Mouse (Mus musculus) spleen, postnatal 36 days (tissue): ENCODE results near the gene Pcsk4.

Source experiments
- DNase-seq, 2 experiments: peaks; one replicate each; pipeline ENCODE4 v3.0.0; 2022; ENCODE audit warnings: low spot score in 2 of 2, mixed read lengths in 1 of 2

The Pcsk4 gene

DNA sequence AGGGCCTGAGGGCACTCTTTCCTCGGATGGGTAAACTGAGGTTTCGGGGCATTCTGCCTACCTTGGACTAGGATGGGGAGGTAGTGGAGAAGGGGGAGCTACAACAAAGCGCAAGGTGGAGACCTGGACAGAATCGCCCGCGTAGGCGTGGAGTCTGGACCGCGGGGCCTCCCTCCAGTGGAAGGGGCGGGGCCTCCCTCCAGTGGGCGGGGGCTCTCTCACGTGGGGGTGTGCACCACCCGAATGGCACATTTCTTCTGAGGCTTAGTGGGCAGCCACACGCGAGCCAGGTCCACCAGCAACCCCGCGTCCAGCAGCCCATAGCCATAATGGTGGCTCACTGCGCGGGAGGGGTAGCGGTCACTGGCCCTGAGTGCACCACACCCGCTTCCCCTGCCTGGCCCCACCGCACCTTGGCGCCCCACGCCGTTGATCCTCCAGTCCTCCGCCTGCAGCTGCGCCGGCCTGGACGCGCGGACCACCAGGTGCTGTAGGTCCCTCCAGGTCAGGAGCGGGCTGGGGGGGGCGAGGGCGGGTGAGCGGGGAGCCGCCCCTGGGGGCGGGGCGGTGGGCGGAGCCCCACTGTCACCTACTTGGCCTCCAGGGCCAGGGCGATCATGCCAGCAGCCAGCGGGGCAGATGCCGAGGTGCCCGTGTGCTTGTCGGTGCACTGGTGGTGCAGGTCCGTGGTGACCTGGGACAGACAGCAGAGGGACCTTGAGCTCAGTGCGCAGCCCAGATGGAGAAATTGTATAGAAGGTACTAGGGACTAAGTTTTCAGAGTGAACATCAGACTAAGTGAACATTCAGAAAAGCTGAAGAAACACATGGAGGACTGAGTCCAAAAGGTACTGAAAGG, 5.8 kb downstream of the Pcsk4 start:
- peak; percentile 69 to 74 for DNase-seq

DNA sequence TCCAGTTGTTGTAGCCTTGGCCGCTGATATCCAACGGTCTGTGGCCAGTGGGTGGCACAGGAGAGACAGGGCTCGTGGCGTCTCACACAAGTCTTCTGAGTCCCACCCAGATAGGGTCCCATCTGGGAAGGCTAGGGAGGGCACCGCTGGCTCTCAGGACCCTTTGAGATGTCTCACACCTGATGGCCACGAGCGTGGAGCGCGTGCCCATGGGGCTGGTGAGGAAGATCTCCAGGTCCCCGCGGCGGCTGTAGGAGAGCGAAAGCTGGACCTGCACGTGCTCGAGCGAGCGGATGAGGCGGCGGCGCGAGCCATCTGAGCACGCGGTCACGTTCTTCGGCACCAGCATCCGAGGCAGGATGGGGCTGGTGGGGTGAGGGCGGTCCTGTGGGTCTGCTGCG, 6.5 kb downstream of the Pcsk4 start:
- peak in 1 of 2 experiments; percentile 40 for DNase-seq

DNA sequence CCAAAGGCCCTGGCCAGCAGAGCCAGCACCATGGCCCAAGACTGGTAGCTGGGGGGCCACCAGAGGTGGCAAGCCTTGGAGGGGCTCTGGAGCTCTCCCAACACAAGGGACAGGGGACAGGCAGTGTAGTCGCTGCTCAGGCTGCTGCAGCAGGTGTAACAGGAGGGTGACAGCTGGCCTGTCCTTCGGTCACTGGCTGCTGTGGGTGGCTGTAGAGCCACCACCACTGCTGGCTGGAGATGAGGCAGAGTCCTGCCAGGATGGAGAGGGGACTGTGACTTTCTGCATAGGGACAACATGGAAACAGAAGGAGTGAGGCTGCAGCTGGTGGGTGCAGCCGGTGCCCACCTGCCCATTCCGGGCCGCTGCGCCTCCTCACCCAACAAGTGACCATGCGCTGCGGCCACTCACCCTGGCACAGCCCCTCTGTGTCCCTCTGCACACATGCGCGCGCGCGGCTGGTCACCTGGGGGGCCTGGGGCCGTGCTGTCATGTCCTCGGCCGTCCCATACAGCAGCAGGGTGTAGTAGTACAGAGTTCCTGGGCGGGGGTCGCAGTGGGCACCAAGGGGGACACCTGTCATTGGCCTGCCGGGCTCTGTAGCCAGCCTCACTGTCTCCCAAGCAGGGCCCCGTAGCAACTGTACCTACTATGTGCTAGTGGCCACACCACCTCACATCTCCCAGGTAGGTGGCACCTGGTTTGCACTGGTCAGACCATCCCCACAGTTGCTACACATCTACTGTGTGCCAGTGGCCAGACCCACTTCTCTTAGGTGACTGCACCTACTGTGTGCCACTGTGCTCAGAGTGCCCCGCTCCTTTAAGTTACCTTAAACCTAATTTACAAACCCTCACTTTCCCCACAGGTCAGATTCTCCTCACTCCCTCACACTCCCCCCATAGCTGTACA, 7.4 kb downstream of the Pcsk4 start:
- DNase-seq: no peak

DNA sequence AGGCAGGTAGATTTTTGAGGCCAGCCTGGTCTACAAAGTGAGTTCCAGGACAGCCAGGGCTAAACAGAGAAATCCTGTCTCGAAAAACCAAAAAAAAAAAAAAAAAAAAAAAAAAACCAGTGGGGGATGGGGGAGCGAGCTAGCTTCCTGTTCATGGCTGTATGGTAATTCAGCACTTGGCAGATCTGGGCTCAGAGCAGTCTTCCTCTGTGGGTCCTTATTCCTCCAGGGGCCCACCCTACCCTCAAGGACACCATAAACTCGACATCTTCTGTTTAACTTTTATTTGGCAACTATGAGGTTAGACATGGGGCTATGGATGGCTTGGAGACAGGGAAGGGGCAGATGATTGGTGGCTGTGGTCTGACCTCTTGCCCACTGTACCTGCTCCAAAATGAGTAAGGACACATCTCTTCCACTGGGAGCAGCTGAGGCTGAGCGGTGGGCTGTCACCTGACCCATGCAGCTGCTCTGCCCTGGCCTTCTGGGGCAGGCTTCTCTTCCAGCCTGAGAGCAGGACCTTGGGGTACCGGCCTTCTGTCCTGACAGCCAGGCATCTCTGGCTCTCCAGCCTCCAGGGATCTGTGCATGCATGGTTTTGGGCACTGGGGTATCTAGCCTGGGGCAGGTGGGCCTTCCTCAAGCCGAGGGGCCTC, 8.2 kb downstream of the Pcsk4 start:
- DNase-seq: no peak

DNA sequence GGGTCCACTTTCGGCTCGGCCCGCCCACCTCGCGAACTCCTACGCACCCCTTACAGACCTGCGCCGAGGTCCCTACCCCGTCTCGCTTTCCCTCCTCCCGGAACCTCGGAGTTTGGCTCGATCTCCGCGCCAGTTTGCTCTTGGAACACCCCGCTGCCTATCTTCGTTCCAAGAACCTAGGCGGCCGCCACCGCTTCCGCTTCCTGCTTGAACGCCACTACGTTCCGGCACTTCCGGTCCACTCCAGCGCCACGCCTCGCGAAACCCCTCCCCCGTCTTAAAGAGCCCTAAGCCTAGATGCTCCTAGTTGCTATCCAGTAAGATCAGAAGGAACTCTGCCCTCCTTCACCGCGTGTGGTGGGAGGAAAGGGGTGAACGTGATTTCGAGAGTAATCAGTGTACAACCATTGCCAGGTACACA, 8.9 kb downstream of the Pcsk4 start, which contains the start of gene 2310011J03Rik:
2310011J03Rik (minus strand) TSS at position 198 of the 421 bp plus-strand sequence.
- DNase-seq: peak; percentile 90 to 93

DNA sequence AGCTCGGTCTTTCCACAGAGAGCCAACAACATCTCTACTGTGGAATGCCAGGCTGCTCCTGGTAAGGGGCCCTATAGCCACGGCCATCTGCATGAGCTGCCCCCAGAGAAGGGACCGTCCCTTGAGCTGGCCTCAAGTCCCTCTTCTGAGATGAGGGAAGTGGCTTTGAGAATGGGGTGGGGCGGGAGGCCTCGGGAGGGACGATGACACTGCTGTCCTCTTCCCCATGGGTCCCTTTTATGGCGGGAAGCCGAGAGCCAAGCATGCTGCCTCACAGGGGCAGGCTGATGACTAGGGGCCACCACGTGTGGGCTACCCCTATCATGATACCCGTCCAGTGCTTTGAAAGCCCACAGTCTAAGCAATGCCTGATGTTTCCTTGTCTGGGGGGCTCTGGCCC, 12.3 kb downstream of the Pcsk4 start:
- DNase-seq: no peak

DNA sequence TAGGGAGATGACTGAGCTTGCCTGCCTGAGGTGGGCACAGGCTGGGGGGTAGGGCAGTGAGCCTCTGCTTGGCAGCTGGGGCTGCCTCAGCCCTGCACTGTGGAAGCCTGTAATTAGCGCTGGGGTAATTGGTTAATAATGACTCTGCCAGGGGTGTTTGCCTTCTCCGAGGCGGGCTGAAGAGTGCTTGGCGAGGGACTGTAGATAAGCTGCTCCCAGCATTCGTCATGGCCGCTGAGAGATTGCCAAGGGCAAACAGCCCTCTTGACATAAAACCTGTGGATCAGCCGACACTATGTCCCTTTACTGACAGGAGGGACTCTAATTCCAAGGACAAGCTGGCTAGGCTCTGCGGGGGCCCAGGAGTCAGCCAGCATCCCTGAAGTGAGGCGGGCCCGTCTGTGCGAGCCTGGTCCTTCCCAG, 12.9 kb downstream of the Pcsk4 start:
- DNase-seq: no peak

DNA sequence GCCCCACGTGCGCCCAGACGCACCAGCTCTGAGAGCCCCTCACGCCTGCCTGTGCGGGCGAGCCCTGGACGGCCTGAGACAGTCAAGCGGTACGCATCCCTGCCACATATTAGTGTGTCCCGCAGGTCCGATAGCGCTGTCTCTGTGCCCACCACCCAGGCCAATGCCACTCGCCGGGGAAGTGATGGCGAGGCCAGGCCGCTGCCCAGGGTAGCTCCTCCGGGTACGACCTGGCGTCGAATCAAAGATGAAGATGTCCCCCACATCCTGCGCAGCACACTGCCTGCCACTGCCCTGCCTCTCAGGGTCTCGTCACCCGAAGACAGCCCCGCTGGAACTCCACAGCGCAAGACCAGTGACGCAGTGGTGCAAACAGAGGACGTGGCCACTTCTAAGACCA, 14.0 kb downstream of the Pcsk4 start:
- no peak for DNase-seq

DNA sequence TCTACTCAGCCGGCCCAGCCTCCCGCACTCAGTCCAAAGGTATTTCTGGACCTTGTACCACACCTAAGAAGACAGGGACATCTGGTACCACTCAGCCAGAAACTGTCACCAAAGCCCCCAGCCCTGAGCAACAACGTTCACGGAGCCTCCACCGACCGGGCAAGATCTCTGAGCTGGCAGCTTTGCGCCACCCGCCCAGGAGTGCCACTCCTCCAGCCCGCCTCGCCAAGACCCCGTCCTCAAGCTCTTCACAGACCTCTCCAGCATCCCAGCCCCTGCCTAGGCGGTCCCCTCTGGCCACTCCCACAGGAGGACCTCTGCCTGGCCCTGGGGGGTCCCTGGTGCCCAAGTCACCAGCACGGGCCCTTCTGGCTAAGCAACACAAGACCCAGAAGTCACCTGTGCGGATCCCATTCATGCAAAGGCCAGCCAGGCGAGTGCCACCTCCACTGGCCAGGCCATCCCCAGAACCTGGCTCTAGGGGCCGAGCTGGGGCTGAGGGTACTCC, 14.8 kb downstream of the Pcsk4 start:
- no peak for DNase-seq

DNA sequence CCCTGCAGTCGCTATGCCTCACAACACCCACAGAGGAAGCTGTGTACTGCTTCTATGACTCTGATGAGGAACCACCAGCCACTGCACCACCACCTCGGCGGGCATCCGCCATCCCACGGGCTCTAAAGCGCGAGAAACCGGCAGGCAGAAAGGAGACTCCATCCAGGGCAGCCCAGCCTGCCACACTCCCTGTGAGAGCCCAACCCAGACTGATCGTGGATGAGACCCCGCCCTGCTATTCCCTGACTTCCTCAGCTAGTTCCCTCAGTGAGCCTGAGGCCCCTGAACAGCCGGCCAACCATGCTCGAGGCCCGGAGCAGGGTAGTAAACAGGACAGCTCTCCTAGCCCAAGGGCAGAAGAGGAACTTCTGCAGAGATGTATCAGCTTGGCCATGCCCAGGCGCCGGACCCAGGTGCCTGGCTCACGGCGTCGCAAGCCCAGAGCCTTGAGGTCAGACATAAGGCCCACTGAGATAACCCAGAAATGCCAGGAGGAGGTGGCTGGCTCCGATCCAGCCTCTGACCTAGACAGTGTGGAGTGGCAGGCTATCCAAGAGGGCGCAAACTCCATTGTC, 15.6 kb downstream of the Pcsk4 start:
- peak; percentile 70 to 71 for DNase-seq

DNA sequence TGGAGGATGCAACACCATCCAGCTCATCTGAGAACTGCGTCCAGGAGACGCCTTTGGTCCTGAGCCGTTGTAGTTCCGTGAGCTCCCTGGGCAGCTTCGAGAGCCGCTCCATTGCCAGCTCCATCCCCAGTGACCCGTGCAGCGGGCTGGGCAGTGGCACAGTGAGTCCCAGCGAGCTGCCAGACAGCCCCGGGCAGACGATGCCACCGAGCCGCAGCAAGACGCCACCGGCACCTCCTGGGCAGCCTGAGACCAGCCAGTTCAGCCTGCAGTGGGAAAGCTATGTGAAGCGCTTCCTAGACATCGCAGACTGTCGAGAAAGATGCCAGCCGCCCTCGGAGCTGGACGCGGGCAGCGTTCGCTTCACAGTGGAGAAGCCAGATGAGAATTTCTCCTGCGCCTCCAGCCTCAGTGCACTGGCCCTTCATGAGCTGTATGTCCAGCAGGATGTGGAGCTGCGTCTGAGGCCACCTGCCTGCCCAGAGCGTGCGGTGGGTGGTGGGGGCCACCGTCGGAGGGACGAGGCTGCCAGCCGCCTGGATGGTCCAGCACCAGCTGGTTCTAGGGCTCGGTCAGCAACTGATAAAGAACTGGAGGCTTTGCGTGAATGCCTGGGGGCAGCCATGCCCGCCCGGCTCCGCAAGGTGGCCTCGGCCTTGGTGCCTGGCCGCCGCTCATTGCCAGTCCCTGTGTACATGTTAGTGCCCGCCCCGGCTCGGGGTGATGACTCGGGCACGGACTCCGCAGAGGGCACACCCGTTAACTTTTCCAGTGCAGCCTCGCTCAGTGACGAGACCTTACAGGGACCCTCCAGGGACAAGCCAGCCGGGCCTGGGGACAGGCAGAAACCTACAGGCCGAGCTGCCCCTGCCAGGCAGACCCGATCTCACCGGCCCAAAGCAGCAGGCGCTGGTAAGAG, 16.5 kb downstream of the Pcsk4 start:
- DNase-seq: no peak

DNA sequence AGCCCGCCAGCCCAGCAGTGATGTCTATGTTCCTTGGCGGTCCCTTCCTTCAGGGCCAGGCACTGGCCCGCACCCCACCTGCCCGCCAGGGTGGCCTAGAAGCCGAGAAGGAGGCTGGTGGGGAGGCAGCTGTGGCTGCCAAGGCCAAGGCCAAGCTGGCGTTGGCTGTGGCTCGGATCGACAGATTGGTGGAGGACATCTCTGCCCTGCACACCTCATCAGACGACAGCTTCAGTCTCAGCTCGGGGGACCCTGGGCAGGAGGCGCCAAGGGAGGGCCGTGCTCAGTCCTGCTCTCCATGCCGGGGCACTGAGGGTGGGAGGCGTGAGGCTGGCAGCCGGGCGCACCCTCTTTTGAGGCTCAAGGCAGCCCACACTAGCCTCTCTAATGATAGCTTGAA, 17.7 kb downstream of the Pcsk4 start:
- no peak for DNase-seq

DNA sequence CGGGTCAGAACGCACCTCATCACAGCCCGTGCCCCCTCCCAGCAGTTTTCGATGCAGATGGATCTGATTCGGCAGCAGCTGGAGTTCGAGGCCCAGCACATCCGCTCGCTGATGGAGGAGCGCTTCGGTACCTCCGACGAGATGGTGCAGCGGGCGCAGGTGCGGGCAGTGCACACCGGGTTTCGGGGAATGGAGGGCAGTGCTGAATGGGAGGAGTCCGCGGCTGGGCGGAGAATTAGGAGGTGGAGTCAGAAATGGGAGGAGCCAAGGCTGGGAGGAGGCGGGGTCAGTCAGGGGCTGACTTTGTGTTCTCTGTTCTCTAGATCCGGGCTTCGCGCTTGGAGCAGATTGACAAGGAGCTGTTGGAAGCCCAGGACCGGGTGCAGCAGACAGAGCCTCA, 24.4 kb downstream of the Pcsk4 start:
- DNase-seq: peak; percentile 56 to 60

DNA sequence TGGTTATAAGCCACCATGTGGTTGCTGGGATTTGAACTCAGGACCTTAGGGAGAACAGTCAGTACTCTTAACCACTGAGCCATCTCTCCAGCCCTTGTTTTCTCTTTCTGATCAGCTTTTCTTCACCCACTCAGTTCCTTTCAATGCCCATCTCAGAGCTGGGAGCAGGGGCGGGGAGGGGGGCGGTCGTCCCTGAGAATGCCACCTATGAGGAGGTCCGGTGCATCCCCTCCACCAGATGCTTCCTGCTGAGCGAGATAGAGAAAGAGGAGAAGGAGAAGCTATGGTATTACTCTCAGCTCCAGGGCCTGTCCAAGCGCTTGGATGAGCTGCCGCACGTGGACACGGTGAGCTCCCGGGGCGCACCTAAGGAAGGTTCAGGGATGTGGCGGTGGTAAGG, 24.8 kb downstream of the Pcsk4 start:
- DNase-seq: no peak

DNA sequence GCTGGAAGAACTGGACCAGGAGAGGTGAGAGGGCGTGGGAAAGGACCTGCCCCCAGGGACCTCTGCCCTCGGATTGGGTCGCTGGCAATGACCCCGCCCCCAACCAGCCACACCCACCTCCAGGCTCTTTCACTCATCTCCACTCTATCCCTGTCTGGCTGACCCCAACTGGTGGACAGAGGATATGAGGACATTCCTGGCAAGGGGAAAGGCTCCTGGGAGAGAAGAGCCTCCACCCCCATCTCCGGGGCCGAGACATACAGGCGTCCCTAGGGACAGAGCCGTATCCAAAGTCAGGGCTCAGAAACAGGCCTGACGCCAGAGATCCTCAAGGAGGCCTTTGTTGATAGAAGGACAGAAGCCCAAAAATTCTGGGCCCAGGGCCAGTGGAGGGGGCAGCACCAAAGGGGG, 26.8 kb downstream of the Pcsk4 start:
- no peak for DNase-seq

DNA sequence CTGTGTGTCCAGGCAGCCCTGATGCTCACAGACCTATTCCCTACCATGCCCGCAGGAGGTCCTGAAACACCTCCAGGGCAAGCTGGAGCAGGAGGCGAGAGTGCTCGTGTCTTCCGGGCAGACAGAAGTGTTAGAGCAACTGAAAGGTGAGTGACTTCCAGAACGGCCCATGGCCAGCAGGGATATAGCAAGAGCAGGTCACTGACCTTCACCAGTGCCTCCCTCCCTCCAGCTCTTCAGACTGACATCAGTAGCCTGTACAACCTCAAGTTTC, 27.3 kb downstream of the Pcsk4 start:
- DNase-seq: no peak

DNA sequence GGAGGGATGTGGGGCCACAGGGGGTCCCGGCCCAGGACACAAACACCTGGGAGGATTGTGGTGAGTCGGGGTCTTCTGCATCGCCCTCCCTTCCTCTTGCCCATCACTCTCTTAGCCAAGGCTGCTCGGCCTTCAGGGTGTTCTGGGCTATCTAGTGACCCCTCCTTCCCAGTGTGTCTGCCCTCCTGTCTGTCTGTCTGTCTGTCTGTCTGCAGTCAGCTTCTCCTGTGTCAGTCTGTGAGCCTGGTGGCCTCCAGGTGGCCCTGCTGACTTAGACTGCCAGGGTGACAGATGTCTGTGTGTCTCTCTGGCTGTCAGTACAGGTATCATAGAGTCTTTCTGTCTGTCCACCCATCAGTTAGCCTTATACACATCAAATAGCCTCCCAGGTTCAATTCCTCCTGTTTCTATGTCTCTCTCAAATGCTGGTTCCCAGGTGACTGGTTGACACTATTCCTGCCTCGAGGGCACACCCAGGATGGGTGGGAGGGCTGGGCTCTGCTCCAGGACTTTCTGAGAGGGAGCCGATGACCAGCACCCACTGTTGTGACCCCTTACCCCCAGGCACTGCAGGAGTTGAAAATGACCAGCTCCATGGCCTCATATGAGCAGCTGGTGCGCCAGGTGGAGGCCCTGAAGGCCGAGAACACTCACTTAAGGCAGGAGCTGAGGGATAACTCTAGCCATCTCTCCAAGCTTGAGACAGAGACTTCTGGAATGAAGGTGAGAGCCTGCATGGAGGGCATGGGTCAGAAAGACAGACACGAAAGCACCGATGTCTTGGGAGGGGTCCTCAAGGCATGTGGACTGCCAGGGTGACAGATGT, 27.8 kb downstream of the Pcsk4 start:
- DNase-seq: no peak

DNA sequence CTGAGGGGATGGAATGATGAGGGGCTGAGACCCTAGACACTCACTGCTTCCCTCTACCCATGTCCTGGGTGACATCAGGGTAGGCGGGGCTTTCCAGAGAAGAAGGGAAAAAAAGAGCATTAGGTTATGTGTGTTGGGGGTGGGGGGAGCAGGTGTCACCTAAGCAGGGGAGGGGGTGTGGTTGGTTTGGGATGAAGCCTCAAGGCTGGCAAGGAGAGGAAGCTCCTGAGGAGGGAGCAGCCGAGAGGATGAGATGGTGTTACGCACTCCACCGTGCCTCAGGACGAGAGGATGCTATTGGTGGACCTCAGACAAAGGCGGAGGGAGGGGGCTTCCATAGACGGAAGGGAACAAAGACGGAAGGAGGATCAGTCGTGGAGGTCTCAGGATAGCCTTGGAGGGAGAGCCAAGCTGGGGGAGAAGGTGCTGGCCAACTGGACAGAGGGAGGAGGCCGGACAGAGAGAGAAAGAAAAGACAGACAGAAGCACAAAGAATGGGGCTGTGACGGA, 28.6 kb downstream of the Pcsk4 start:
- no peak for DNase-seq

DNA sequence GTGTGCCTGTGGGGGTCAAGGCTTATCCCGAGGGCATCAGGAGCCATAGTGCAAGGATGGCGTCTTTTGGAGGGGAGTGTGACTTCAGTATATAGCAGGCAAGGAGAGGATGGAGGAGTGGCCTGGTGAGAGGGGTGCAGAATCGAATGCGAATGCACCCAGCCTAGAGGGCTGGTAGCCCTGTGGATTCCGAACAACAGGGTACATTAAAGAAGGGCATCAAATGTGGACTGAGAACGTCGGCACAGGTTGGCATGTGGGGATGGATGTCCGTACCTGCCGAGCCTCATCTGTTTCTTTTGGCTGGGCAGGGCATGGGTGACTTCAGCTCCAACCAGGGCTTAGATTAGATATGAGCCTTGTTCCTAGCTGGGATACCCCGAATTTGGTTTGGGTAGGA, 29.5 kb downstream of the Pcsk4 start:
- no peak for DNase-seq

DNA sequence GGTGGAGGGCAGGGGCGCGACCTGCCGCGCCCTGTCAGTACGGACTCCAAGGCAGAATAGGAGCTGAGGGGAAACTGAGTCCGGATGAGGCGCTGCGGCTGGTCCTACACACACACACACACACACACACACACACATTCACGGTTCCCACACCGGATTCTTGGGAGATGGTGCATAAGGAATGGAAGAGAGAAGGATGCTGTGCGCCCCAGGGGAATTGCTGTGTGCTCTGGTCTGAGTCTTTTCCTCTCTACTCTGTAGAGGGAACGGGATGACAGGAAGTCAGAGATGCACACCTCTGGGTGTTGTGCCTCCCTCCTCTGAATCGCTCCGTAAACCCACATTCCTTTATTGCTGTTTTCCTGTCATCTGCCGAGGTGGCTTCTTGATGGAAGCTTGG, 30.0 kb downstream of the Pcsk4 start:
- DNase-seq: no peak
